Mouse (Mus musculus): ENCODE results near the gene Grik4.

DNA sequence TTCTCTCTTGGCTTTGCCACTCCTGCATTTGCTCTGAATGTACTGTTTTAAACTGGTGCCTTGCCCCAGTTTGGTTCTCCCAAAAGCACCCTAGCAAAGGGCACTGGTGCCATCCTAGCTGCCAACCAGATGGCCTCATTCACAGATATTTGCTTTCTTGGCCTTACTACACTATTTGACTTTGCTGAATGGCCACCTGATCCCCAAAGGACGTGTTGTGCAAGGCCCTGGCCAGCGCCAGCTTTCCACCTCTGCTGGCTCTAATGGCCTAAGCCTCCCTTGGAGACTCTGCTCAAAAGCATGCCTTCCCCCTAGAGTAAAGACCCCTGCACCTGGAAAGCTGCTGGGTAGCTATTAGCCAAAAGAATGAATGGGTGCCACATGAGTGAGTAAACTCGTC, 194.1 kb downstream of the Grik4 start:
- TF ChIP-seq CTCF (IDR thresholded peaks at IDR 0.05; ENCODE audit: low read depth): no peak
- TF ChIP-seq EP300 (IDR thresholded peaks at IDR 0.05; ENCODE audit: low read depth): no peak

Measured in liver, embryonic 14.5 days (tissue).